Mouse (Mus musculus): Measurements from ENCODE around the gene 4930556J24Rik. TPM values are rescaled to one million over a fixed set of nuclear protein-coding genes. Genes with fewer than 3 reads are reported as not detected.
A peak's percentile ranks its signal among the peaks of the same experiment; 100 is the strongest.
"Not testable (repeated sequence)": the region's sequence is repeated elsewhere in the genome, so short reads cannot be mapped to it uniquely, and the experiment has no call there.

The 4930556J24Rik gene
- polyA plus RNA-seq, 2 experiments from 2014 or later: not detected

DNA sequence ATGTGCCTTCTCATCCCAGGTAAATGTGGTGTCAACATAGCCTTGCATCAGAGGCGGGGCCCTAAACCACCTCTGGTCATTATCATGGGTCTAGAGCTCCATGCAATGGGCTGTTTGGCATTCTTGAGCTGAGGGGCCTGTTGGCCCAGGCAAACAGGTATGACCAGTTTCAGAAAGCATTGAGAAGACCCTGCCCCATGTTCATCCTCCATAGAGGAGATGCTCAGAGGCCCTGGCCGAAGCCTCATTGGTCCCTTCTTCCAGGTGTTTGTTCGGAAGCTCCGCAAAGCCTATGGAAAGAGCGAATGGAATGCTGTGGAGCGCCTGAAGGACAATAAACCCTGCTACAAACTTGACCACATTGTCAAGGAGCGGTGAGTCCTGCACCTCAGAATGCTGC, 6.2 kb downstream of the 4930556J24Rik start:
- ATAC-seq: no peak

DNA sequence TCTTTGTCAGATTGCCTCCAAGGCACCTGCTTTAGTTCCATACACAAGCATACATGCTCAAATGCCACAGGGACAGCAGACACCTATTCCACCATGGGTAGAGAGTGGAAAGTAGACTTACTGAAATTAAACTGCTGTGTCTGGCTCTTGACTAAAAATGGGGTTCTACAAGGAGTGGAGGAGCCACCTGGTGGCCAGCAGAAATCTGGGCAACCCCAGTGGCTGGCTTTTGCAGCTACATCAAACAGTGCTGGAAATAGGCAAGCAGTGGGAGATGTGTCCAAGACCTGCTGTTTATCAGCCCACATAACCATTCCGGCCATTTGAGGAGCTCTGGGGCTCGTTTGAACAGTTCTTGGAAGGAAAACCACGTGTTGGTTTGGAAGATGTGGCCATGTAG, 6.7 kb downstream of the 4930556J24Rik start:
- ATAC-seq: no peak

- ATAC-seq: no peak
These were observed 12.0 kb downstream of the 4930556J24Rik start for GRCm38 (mm10) chr11:3964416-3965172.

DNA sequence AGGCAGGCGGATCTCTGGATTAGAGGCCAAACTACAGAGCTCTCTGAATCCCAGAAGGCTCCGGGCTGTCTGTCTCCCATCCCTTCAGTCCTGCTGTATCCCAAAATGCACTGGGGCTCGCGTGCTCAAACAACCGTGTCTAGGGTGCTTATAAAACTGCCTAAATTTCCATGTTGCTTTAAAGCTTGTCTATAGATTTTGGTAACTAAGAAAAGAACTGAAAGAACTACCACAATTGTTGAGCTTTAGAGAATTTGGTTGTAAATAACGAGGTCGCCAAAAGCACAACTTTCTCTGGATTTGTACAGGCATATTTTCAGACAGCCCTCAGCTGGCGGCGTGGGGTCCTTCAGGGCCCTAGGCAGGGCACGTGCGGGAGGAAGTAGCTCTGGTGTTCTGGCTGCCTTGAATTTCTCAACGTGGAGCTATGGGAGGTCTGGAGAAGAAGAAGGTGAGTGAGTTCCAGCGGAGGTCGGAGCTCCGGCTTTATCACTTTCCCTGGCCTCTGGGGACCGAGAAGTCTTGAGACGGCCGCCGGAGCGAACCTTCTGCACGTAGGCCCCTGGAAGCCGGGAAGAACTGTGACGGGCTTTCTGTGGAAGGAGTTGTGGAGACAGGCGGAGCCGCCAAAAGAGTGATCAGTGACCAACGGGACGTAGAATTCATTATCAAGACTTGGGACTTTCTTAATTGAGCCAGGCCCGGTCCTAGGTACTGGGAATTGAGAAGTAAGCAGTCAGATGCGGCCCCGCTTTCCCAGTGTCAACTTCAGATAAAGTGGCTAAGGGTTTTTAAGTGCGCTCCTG, 12.8 kb downstream of the 4930556J24Rik start, which contains the start of gene Pes1:
Pes1 (plus strand) TSS at position 366 of the 806 bp plus-strand sequence.
- peak; percentile 93 for ATAC-seq

DNA sequence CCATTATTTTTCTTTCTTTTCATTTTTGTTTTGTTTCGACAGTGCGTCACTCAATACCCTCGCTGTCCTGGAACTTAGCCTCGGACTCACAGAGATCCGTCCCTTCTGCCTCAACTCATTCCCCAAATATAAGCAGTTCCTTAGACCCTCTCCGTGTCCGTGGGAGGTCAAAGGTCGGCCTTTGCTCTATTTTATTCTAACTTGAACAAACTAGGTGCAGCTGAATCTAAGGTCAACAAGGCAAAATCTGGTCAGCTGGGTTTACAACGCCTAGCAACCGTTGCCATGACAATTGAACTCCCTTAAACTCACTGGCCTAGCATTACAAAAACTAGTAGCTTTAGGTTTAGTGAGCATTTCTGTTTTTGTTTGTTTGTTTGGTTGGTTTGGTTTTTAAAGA, 13.4 kb downstream of the 4930556J24Rik start:
- peak; percentile 7 for ATAC-seq

GRCm38 (mm10) chr11:3961761-3962160, 14.8 kb downstream of the 4930556J24Rik start:
- no peak for ATAC-seq

- no peak for ATAC-seq
These were observed 15.7 kb downstream of the 4930556J24Rik start for GRCm38 (mm10) chr11:3960901-3961300.

- ATAC-seq: not testable (repeated sequence)
These were observed 21.2 kb downstream of the 4930556J24Rik start for GRCm38 (mm10) chr11:3955371-3955770.

- not testable (repeated sequence) for ATAC-seq
These were observed 21.7 kb downstream of the 4930556J24Rik start for GRCm38 (mm10) chr11:3954876-3955275.

GRCm38 (mm10) chr11:3946386-3946785, 30.2 kb downstream of the 4930556J24Rik start:
- no peak for ATAC-seq

GRCm38 (mm10) chr11:3941371-3941770, 35.2 kb downstream of the 4930556J24Rik start:
- no peak for ATAC-seq

GRCm38 (mm10) chr11:3937321-3937874, 39.2 kb downstream of the 4930556J24Rik start:
- no peak for ATAC-seq

- no peak for ATAC-seq
These were observed 40.3 kb downstream of the 4930556J24Rik start for GRCm38 (mm10) chr11:3936318-3936717.

DNA sequence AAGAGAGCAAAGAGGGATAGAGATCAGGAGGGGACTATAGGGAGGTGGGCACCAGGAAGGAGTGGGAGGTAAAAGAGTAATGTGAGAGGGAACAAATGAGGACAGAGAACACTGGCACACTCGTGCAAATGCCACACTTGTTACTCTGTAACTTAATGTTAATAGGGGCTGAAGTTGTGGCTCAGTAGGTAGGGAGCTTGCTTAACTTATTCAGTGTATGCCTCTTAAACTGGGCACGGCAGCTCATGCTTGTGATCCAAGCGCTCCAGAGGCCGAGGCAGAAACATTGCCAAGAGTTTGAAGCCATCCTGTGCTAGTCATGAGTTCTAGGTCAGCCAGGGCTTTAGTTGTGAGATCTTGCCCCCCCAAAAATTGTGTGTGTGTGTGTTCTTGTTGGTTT, 41.4 kb downstream of the 4930556J24Rik start:
- ATAC-seq: no peak

GRCm38 (mm10) chr11:3933756-3934285, 42.8 kb downstream of the 4930556J24Rik start:
- no peak for ATAC-seq

GRCm38 (mm10) chr11:3931511-3932211, 44.9 kb downstream of the 4930556J24Rik start, which contains the start of gene Tcn2:
Tcn2 (minus strand) TSS chr11:3932159.
- ATAC-seq: peak; percentile 93

- no peak for ATAC-seq
These were observed 45.6 kb downstream of the 4930556J24Rik start for GRCm38 (mm10) chr11:3930931-3931330.

DNA sequence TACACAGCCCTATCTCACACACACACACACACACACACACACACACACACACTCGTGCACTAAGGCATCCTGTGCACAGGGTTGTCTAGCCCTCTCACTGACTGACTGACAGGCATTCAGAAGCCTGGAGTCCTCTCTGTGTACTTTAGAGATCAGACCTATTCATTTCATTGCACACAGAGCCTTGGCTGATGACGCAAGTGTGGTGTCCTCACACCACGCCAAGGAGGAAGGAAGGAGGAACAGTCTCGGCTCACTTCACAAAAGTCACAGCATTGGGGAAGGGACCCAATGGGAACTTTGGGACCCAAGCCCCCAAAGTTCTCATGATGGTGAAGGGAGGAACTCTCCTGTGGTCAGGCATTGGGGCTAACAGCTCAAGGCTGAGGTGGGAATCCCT, 46.6 kb downstream of the 4930556J24Rik start:
- ATAC-seq: no peak

DNA sequence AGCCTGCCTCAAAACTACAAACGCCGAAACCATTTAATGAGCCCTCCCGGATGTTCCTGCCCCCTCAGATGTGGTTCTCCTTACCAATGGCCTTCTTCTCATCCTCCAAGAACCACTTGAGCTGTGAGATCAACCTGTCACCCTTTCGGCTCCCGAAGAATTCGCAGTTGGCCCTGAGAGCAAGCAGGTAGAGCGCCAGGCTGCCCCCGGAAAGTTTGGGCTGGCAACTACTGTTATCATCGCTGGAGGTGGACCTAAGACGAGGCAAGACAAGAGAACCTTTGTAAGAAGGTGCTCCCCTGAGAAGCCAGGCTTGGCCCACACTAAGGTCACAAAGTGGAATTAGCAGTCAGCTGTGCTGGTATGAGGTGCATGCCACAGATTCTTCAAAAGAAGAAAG, 50.7 kb downstream of the 4930556J24Rik start:
- ATAC-seq: no peak

DNA sequence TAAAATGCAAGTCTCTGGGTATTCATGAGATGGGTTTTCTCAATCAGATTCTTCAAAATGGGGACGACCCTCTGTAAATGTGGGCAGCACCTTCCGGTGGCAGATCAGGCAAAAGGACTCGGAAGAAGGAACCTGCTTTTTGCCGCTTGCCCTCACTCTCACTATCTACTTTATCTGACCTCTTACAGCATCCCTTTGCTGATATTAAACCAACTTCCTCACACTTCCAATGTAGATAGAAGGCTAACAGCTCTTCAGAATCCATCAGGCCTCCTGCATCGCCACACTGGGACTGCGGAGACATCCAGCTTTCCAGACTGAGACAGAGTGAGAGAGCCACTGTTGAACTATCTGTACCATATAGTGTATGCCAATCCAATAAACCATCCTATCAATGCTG, 53.8 kb downstream of the 4930556J24Rik start:
- ATAC-seq: no peak

DNA sequence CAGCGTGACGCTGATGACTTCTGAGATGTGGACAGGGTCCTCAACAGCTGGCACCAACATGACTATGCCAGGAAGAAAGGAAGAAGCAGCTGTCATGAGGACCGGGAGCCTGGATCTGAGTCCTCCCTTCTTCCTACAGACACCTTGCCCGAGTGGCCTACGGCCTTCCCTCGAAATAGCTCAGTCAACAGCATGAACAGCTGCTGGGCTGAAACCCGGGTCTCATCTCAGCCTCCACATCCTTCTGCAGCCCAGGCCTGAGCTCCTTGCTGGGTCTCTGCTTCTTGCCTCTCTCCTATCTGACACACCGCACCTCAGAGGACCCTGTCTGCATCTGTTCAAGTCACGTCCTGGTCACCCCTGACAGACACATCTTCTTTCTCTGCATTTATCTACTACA, 54.5 kb downstream of the 4930556J24Rik start:
- ATAC-seq: no peak

GRCm38 (mm10) chr11:3921281-3921850, 55.2 kb downstream of the 4930556J24Rik start:
- peak; percentile 68 for ATAC-seq
